Mouse (Mus musculus): Measurements from ENCODE around the gene Abcc5.

Abcc5 gene

DNA sequence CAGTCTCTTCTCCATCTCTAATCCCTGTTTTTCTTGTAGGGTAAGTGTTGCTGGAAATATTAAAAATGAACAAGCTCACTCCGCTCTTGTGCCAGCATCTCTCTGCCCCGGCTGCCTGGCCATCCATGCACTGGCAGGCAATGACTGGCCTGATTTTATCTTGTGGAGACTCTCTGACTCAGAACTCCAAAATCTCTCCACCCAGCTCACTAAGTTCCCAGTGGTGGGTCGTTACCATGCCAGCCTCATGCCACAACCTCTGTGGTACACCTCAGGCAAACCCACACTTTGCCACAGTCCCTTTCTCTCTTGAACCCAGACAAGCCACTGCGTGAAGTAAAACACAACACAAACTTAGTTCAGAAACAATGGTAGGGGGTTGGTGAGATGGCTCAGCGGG lies 3.1 kb upstream of the Abcc5 start:
- in situ Hi-C loops (cut with MboI; ENCODE audit: low pct_unique_long_range_greater_than_20kb in 1 of 2, low sequenced_read_pairs in 2 of 2, unreplicated experiment in 1 of 2) = no loop called here

GRCm38 (mm10) chr16:20427566-20427965 lies 1.4 kb upstream of the Abcc5 start:
- in situ Hi-C loops (cut with MboI; ENCODE audit: low pct_unique_long_range_greater_than_20kb in 1 of 2, low sequenced_read_pairs in 2 of 2, unreplicated experiment in 1 of 2) = no loop called here

- in situ Hi-C loops (cut with MboI; ENCODE audit: low pct_unique_long_range_greater_than_20kb in 1 of 2, low sequenced_read_pairs in 2 of 2, unreplicated experiment in 1 of 2) = no loop called here
These were observed 1.2 kb downstream of the Abcc5 start for GRCm38 (mm10) chr16:20424719-20425650.

DNA sequence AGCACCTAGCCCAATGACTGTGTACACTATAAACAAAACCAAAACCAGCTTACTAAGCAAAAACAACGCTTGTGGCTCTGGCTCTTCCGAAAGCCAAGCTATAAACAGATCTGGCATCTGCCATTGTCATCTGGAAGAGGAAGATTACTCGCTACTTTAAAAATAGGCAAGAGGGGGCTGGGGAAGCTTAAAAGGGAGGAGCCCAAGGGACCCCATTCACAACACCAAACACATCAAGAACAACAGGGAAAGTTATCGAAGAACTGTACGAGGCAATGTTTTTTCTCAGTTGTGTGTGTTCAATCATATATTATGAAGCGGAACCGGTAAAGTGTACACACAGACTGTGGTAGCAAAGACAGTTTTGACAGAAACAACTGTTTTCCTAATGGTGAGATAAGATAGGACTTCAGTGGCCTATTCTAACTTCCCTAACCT lies 1.9 kb downstream of the Abcc5 start:
- in situ Hi-C loops (cut with MboI; ENCODE audit: low pct_unique_long_range_greater_than_20kb in 1 of 2, low sequenced_read_pairs in 2 of 2, unreplicated experiment in 1 of 2) = no loop called here

GRCm38 (mm10) chr16:20422938-20423730 lies 3.1 kb downstream of the Abcc5 start:
- in situ Hi-C loops (cut with MboI; ENCODE audit: low pct_unique_long_range_greater_than_20kb in 1 of 2, low sequenced_read_pairs in 2 of 2, unreplicated experiment in 1 of 2) = no loop called here

DNA sequence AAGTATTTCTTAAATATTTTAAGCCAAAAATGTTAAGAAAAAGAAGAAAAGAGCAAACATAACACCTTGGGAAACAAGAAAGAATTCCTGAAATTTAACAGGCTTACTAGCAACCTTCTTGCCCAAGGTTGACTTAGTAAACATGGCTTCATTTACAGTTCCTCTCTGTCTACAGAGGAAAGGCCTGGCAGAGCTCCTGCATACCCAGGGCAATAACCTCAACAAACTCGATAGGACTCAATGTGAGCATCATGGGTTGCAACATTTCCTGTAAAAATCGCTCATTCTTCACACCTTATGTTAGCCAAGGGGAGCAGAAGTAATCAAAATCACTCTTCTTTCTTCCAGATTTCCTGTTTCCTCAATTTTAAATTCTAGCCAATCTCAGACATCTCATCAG lies 8.1 kb downstream of the Abcc5 start:
- in situ Hi-C loops (cut with MboI; ENCODE audit: low pct_unique_long_range_greater_than_20kb in 1 of 2, low sequenced_read_pairs in 2 of 2, unreplicated experiment in 1 of 2) = no loop called here

- in situ Hi-C loops (cut with MboI; ENCODE audit: low pct_unique_long_range_greater_than_20kb in 1 of 2, low sequenced_read_pairs in 2 of 2, unreplicated experiment in 1 of 2) = no loop called here
These were observed 9.9 kb downstream of the Abcc5 start for GRCm38 (mm10) chr16:20416262-20416661.

DNA sequence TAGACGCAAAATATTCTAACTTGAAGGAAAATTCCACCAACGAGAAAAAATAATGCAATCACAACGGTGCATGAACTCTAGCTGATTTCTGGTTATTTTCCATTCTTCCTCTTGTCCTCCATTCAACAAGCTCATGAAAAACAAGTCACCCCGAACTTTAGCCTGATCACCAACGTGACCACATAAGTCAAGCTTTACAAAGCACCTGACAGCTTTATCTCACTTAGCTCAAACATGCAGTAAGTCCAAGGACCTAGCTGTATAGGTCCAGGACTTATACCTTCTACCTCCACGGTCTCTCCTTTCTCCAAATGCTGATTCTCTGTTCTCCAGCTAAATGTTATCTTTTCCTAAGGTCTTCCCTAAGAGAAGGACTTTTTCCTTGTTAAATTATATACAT lies 10.4 kb downstream of the Abcc5 start:
- in situ Hi-C loops (cut with MboI; ENCODE audit: low pct_unique_long_range_greater_than_20kb in 1 of 2, low sequenced_read_pairs in 2 of 2, unreplicated experiment in 1 of 2) = no loop called here

GRCm38 (mm10) chr16:20415211-20415610 lies 11.0 kb downstream of the Abcc5 start:
- in situ Hi-C loops (cut with MboI; ENCODE audit: low pct_unique_long_range_greater_than_20kb in 1 of 2, low sequenced_read_pairs in 2 of 2, unreplicated experiment in 1 of 2) = no loop called here

GRCm38 (mm10) chr16:20413870-20414331 lies 12.3 kb downstream of the Abcc5 start:
- in situ Hi-C loops (cut with MboI; ENCODE audit: low pct_unique_long_range_greater_than_20kb in 1 of 2, low sequenced_read_pairs in 2 of 2, unreplicated experiment in 1 of 2) = no loop called here

DNA sequence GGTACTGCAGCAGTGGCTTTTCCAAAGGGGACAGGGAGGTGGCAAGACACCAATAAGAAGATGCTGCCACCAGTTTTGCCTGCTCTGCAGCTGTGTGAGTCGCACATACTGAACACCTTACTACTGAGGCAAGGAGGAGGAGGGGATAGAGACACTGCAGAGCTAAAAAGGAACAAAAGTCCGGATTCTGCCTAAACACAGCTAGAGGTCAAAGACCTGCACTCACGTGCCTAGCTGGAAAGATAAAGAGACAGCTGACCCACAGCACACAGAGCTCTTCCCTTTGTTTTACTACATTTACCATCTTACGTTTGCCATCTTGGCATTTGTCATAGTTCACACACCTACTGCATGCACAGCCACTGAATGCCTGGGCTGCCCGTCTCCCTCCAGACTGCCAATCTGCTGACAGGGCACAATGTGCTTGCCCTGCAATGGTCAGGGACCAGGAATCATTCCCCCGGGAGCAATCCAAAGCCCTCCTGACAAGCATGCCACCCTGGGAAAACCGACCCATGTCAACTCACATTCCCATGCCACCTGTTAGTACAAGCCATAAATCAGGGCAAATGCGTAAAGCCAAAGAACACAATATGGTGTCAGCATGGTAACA lies 14.1 kb downstream of the Abcc5 start:
- in situ Hi-C loops (cut with MboI; ENCODE audit: low pct_unique_long_range_greater_than_20kb in 1 of 2, low sequenced_read_pairs in 2 of 2, unreplicated experiment in 1 of 2) = no loop called here

DNA sequence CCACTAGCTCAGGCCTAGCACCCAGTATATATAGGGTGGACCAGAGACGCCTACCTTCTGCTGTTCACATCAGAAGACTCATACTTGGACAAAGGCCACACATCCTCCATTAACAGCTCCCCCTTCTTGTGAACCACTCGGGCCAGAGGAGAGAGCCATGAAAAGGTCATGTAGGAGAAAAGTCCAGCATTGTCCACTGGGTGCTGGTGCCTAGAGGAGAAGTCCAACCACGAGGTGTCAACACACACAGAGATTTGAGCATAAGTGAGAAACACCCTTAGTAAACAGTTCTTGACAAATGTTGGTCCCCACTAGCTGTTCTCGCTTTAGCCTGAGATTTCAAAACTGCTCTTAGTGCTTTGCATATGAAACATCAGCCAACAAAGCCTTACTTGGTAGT lies 20.9 kb downstream of the Abcc5 start:
- in situ Hi-C loops (cut with MboI; ENCODE audit: low pct_unique_long_range_greater_than_20kb in 1 of 2, low sequenced_read_pairs in 2 of 2, unreplicated experiment in 1 of 2) = no loop called here

GRCm38 (mm10) chr16:20403327-20403726 lies 22.9 kb downstream of the Abcc5 start:
- in situ Hi-C loops (cut with MboI; ENCODE audit: low pct_unique_long_range_greater_than_20kb in 1 of 2, low sequenced_read_pairs in 2 of 2, unreplicated experiment in 1 of 2) = no loop called here

- in situ Hi-C loops (cut with MboI; ENCODE audit: low pct_unique_long_range_greater_than_20kb in 1 of 2, low sequenced_read_pairs in 2 of 2, unreplicated experiment in 1 of 2) = no loop called here
These were observed 24.6 kb downstream of the Abcc5 start for GRCm38 (mm10) chr16:20401592-20401991.

DNA sequence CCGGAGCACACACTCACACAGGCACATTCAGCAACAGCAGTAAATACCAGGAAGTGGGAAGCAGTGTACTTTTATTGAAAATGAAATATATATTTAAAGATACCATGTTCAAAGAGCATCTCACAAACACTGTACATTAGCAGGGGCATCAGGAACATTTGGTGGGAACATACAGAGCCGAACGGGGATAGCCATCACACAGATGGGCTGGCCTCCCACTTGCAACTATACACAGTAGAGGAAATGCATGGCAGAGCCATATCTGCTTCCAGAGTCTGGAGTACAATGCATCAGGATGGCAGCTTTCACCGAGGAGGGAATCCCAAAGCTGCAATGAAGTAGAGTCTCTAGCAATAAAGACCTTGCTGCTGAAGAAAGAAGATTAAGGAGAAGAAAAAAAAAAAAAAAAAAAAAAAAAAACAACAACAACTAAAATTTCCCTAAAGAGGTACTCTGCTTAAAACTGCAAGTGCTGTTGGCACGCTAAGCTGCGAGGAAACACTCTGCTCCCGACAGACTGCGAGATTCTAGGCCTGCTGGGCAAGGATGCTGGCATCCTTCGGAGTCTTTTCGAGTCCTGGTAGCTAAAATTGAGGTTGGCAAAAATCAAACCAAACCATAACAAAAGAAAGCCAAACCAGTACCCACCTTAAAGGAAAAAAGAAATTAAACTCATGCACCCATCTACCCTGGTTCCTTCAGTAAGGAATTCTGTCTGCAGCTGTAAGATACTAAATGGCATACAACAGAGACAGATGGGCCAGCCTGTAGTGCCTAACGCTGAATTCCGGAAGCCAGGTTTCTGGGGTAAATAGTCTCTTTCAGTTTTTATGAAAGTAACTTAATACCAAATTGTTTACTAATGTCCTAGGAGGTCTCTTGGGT lies 25.2 kb downstream of the Abcc5 start:
- in situ Hi-C loops (cut with MboI; ENCODE audit: low pct_unique_long_range_greater_than_20kb in 1 of 2, low sequenced_read_pairs in 2 of 2, unreplicated experiment in 1 of 2) = no loop called here

GRCm38 (mm10) chr16:20396851-20397250 lies 29.3 kb downstream of the Abcc5 start:
- in situ Hi-C loops (cut with MboI; ENCODE audit: low pct_unique_long_range_greater_than_20kb in 1 of 2, low sequenced_read_pairs in 2 of 2, unreplicated experiment in 1 of 2) = no loop called here

GRCm38 (mm10) chr16:20395216-20395907 lies 30.8 kb downstream of the Abcc5 start:
- in situ Hi-C loops (cut with MboI; ENCODE audit: low pct_unique_long_range_greater_than_20kb in 1 of 2, low sequenced_read_pairs in 2 of 2, unreplicated experiment in 1 of 2) = no loop called here

DNA sequence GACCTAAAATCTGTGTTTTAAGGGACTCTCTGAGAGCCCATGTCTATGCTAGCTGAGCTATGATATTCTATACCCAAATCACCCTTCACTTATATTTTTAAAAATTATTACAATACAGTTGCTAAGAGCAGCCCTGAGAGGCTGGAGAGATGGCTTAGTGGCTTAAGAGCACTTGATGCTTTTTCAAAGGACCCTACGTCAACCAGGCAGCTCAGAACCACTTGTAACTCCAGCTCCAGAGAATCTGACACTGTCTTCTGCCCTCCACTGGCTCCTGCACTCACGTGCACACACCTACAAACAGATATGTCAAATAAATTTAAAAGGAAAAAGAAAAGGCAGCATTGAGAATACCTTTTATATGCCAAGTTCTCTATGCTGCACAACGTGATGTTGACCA lies 34.4 kb downstream of the Abcc5 start:
- in situ Hi-C loops (cut with MboI; ENCODE audit: low pct_unique_long_range_greater_than_20kb in 1 of 2, low sequenced_read_pairs in 2 of 2, unreplicated experiment in 1 of 2) = no loop called here

All from mouse embryonic stem cell (cell line).